Mouse (Mus musculus) adrenal gland, postnatal 4 days (tissue): ENCODE measurements around the gene Ywhaq. TPM values are rescaled to one million over a fixed set of nuclear protein-coding genes. Genes with fewer than 3 reads are reported as not detected.

Experiments used
- DNase-seq, 2 experiments: peaks; one replicate each; pipeline ENCODE4 v3.0.0; 2021 to 2022; ENCODE audit warnings: low spot score in 2 of 2, mixed read lengths in 2 of 2
- total RNA-seq, 2 experiments: library from RNA; stranded (reverse); gene quantifications; 2 replicates each; pipeline ENCODE4 v1.2.3; 2021

Ywhaq gene
- total RNA-seq, 2 experiments from 2014 or later: 268 to 301 TPM

- DNase-seq: no peak
Observed at GRCm38 (mm10) chr12:21340674-21341073, 76.8 kb downstream of the Ywhaq start.

Other genes with a start within 250 kb of the Ywhaq start
- gene Cpsf3, start 132.2 kb downstream of the Ywhaq start, total RNA-seq: 10 to 100 TPM; 84.3 to 88.2 TPM
- gene Itgb1bp1, start 131.4 kb downstream of the Ywhaq start, total RNA-seq: 10 to 100 TPM; 53.9 to 57.4 TPM
- gene Iah1, start 101.2 kb downstream of the Ywhaq start, total RNA-seq: 10 to 100 TPM; 59.1 to 61.7 TPM
- 10 to 100 TPM; 48.9 to 57.0 TPM for gene Adam17, start 44.0 kb downstream of the Ywhaq start, total RNA-seq